Mouse (Mus musculus) cortical plate, adult 2 months (tissue): Measurements from ENCODE around the gene Kctd19.

Source experiments
- CTCF ChIP-seq: fragments of 200-500 bp; IDR thresholded peaks from 2 replicates; pipeline ENCODE4 v1.5.1; 2011; ENCODE audit warnings: mild to moderate bottlenecking, control low read depth, low read length; ENCODE audit not compliant: insufficient read depth; ENCODE audit errors: extremely low read depth
- POLR2A ChIP-seq: fragments of 200-500 bp; IDR thresholded peaks from 2 replicates; pipeline ENCODE4 v1.6.1; 2011; ENCODE audit warnings: mild to moderate bottlenecking, low read length, control low read depth; ENCODE audit not compliant: insufficient read depth; ENCODE audit errors: extremely low read depth

DNA sequence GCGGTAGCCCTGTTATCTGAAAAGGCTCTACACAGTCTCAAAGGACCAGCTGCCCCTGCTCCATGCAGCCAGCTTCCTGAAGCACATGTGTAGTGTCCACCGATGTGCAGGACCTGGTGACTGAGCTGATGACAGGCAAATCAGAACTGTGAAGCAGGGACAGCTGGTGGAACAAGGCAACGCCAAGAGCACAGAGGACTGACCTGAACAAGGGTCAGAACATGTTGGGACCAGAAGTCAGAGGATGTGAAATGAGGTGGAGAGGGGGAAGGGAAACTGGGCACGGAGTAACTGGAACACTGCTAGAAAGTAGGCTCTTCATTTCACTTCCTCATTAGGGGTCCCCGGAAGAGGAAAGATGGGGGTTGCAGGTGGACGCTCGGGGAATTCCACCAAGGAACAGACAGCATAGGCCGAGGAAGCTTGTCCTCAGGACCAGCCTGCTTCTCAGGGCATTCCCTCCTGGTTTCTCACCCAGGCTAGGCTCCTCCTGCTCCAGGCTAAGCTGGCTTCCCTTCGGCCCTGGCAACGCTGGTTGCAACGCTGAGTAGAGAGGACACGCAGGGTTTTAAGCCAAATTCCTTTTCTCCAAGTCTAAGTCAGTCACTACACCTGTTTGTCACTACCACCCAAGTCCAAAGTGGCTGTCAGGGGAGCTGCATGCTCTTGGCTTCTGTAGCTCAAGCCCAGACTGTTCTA lies 20.1 kb downstream of the Kctd19 start:
- no peak for TF ChIP-seq CTCF
- no peak for TF ChIP-seq POLR2A
